Mouse (Mus musculus) stomach, embryonic 16.5 days (tissue): Measurements from ENCODE around the gene Arhgap9. TPM values are rescaled to one million over a fixed set of nuclear protein-coding genes. Genes with fewer than 3 reads are reported as not detected.
A peak's percentile ranks its signal among the peaks of the same experiment; 100 is the strongest.

Experiments used
- ATAC-seq: fragments of 200-750 bp; cut with Nextera tagmentation; 2 replicates; pipeline ENCODE4 v1.8.0; 2017; ENCODE audit warnings: moderate number of reproducible peaks, moderate TSS enrichment; ENCODE audit not compliant: insufficient read depth, low FRiP score
- H3K27ac ChIP-seq: fragments of 300-500 bp; sonication (generic); 2 replicates; pipeline ENCODE4 v1.5.1; 2014; ENCODE audit warnings: low read length
- H3K27me3 ChIP-seq: fragments of 300-500 bp; sonication (generic); 2 replicates; pipeline ENCODE4 v1.6.1; 2014; ENCODE audit warnings: low read length, control low read depth, mixed read lengths; ENCODE audit not compliant: control insufficient read depth, insufficient read depth
- H3K36me3 ChIP-seq: fragments of 300-500 bp; sonication (generic); 2 replicates; pipeline ENCODE4 v1.6.1; 2014; ENCODE audit warnings: low read length; ENCODE audit not compliant: control insufficient read depth, insufficient read depth
- H3K4me1 ChIP-seq: fragments of 300-500 bp; sonication (generic); 2 replicates; pipeline ENCODE4 v1.6.1; 2014; ENCODE audit warnings: low read length, control low read depth, mixed read lengths; ENCODE audit not compliant: control insufficient read depth, insufficient read depth
- H3K4me2 ChIP-seq: fragments of 300-500 bp; sonication (generic); 2 replicates; pipeline ENCODE4 v1.6.1; 2014; ENCODE audit warnings: low read depth, low read length, mixed read lengths
- H3K4me3 ChIP-seq: fragments of 300-500 bp; sonication (generic); replicated peaks from 2 replicates; pipeline ENCODE4 v1.5.1; 2014; ENCODE audit warnings: mild to moderate bottlenecking, low read length
- H3K9ac ChIP-seq: fragments of 300-500 bp; sonication (generic); 2 replicates; pipeline ENCODE4 v1.6.1; 2014; ENCODE audit warnings: low read length
- H3K9me3 ChIP-seq: fragments of 300-500 bp; sonication (generic); replicated peaks from 2 replicates; pipeline ENCODE4 v1.6.1; 2016; ENCODE audit warnings: low read length, control low read depth; ENCODE audit not compliant: control insufficient read depth
- WGBS: fragments of 180-500 bp; shearing (Covaris S2); extraction: QIAGEN DNeasy Blood & Tissue Kit; methylation state at CpG from one replicate; pipeline ENCODE4 v1.1.7; 2014; 5-methylcytosine and 5-hydroxymethylcytosine counted together
- polyA plus RNA-seq: library from polyadenylated mRNA; unstranded; fragments of >200 nt; fragmentation: Nextera tagmentation; extraction: Ambion mirVana; gene quantifications from 2 replicates; pipeline ENCODE4 v1.2.1, GENCODE M21; 2015

The Arhgap9 gene
- polyA plus RNA-seq, 1 experiment from 2014 or later: 6.6 TPM

DNA sequence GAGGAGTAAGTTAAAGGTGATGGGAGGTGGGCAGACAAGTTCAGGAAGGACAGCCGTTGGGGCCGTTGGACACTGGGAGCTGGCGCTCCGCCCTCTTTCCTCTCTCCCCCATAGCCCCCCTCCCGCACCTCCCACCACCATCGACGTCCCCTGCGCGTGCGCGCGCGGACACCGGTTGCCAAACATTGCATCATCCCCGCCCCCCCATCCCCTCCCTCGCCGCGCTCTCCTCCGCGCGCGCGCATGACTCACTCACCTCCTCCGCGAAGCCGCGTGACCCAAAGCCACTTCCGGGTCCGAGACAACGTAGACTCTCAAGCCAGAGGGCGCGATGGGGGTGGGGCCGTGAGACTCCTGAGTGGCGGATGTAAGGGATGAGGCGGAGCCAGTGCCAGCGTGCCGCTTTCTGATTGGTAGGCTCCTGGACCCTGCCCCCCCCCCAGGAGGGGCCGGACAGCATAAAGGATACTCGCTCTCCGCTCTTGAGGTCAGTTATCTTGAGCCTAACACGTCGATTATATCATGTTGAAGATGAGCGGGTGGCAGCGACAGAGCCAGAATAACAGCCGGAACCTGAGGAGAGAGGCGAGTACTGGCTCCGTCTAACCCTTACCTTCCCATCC, 31.3 kb upstream of the Arhgap9 start:
- ATAC-seq: peak; percentile 92
- H3K27me3 ChIP-seq: no peaks in the 10 kb centered on the region
- peak overlapping the region; percentile 73 for H3K4me2 ChIP-seq
- peaks cover 22% of the 10 kb centered on the region for H3K36me3 ChIP-seq
- H3K4me3 ChIP-seq: peak overlapping the region; percentile 63
- peak overlapping the region; percentile 100 for H3K27ac ChIP-seq
- H3K9me3 ChIP-seq: no peaks in the 10 kb centered on the region
- H3K9ac ChIP-seq: peak overlapping the region; percentile 74
- peaks cover 54% of the 10 kb centered on the region for H3K4me1 ChIP-seq
- WGBS: under 1% methylated on average over 47 of the region's 47 CpGs

DNA sequence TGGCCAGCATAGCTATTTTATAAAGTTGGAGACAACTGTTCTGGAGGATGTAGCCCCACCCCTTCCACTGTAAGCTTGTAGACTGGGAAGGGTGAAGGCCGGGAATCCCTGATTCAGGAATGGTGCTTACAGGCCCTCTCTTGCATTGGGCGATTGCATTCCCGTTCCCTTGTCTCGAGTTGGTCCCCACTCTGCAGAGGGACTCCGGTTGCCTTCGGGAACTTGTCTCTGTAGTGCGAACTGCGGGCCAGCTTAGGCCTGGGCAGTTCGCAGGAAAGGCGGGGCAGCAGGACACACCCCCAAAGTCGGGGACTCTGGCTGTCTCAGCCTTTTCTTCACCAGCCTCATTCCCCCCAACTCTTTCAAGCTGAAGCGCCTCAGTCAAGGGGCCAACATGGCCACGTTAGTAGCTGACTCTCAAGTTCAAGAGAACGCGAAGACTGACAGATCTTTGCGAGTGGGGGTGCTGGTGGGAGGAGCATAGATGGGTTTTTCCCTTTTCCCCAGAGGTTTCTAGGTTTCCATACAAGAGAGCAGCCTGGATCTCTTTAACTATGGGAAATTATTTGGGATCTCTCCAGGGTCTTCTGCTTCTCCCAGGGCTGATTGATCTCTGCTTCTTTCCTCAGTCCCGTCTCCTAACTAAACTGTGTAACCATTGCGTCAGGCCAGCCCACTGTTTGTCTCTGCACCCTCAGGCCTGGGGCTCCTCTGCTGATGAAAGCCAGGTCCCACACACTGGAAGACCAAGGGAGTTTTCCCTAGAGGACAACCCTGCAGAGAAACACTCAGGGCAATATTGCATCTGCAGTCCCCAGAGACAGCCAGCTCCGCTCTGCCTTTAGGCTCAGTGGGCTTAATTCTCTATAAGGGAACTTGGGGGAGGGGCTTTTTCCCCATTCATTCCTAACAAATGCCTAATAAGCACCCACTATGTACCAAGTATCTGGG, 30.6 kb upstream of the Arhgap9 start:
- Histone ChIP-seq H3K4me3 (peak overlapping the region; percentile 63), H3K9ac (peak overlapping the region; percentile 74), H3K4me1 (peaks cover 46% of the 10 kb centered on the region), H3K27ac (peak overlapping the region; percentile 89), H3K9me3 (no peaks in the 10 kb centered on the region), H3K27me3 (no peaks in the 10 kb centered on the region), H3K36me3 (peaks cover 22% of the 10 kb centered on the region), H3K4me2 (peak overlapping the region; percentile 73)
- peak; percentile 18 for ATAC-seq
- 2% methylated on average over 19 of the region's 19 CpGs for WGBS

GRCm38 (mm10) chr10:127291881-127292638, 29.7 kb upstream of the Arhgap9 start:
- ATAC-seq: no peak
- Histone ChIP-seq H3K27me3 (no peaks in the 10 kb centered on the region), H3K9ac (peak overlapping the region; percentile 74)

DNA sequence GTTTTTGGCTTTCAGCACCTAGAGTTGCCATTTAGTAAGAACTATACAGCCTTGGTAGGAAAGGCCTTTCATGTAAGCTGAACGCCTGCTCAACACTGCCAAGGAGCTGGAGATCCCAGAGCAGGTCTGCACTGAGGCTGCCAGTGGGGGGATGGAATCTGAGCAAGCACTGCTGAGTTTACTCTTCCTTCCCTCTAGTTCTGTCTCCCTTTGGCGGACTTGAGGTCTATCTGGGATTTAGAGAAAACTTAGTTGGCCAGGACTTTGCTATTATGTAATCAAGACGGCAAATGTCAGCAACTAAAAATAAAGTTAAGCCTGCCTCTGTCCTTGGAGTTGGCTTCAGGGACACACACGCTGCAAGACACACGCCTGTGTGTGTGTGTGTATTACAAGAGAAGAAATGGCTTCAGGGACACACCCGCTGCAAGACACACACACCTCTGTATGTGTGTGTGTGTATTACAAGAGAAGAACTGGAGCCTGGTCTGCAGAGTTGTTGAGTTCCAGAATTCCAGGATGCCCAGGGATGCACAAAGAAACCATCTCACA, 28.7 kb upstream of the Arhgap9 start:
- no peak overlapping the region for H3K27ac ChIP-seq
- H3K36me3 ChIP-seq: peaks cover 29% of the 10 kb centered on the region
- no peaks in the 10 kb centered on the region for H3K27me3 ChIP-seq
- no peaks in the 10 kb centered on the region for H3K9me3 ChIP-seq
- peak overlapping the region; percentile 27 for H3K4me2 ChIP-seq
- H3K9ac ChIP-seq: no peak overlapping the region
- no peak for ATAC-seq
- no peak overlapping the region for H3K4me3 ChIP-seq
- 52% methylated on average over 6 of the region's 6 CpGs for WGBS
- H3K4me1 ChIP-seq: peaks cover 29% of the 10 kb centered on the region

More at GRCm38 (mm10) chr10:127291881-127292638, 29.7 kb upstream of the Arhgap9 start:
- Histone ChIP-seq H3K4me3 (peak overlapping the region; percentile 63), H3K4me1 (peaks cover 38% of the 10 kb centered on the region), H3K27ac (peak overlapping the region; percentile 89; the same call in 1 of the 2 replicates), H3K36me3 (peaks cover 25% of the 10 kb centered on the region), H3K4me2 (peak overlapping the region; percentile 73), H3K9me3 (no peaks in the 10 kb centered on the region)
- 25% methylated on average over 5 of the region's 5 CpGs for WGBS

- H3K27ac ChIP-seq: no peak overlapping the region
- H3K4me2 ChIP-seq: no peak overlapping the region
- WGBS: 88% methylated on average over 3 of the region's 3 CpGs
- no peak overlapping the region for H3K4me3 ChIP-seq
- no peaks in the 10 kb centered on the region for H3K9me3 ChIP-seq
- peaks cover 29% of the 10 kb centered on the region for H3K4me1 ChIP-seq
- peaks cover 29% of the 10 kb centered on the region for H3K36me3 ChIP-seq
- no peak for ATAC-seq
- no peaks in the 10 kb centered on the region for H3K27me3 ChIP-seq
- no peak overlapping the region for H3K9ac ChIP-seq
Observed at GRCm38 (mm10) chr10:127293590-127294113, 28.1 kb upstream of the Arhgap9 start.

GRCm38 (mm10) chr10:127294895-127295510, 26.8 kb upstream of the Arhgap9 start:
- no peak for ATAC-seq

DNA sequence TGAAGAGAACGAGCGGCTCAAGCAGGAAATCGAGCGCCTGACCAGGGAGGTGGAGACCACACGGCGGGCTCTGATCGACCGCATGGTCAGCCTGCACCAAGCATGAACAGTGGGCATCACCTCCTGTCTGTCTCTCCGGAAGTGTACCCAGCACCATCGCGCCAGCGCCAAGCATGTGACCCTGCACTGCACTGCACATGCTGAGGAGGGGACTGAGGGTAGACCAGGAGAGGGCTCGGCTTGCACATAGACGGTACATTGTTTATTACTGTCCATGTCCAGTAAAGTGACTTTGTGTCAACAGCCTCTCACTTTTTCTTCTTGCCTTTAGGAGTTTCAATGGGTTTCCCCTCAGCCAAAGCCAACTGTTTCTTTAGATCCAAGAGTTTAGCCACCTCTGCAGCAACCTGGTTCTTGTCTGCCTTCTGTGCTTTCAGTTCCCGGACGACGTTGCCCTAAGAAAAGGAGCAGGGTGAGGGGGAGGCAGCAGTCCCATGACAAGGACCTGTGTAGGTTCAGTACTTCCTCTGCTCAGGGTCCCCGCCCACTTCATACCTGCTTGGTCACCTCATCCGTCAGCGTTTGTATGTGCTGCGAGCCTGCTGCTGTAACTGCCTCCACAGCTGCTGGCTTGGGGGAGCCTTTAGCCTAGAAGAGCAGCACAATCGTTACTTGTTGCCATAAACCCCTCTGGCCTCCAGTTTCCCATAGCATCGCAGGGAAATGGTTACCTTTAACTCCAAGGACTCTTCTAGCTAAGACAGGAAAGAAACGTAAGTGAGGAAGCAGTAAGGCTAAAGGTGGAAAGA, 25.6 kb upstream of the Arhgap9 start:
- 81% methylated on average over 24 of the region's 24 CpGs for WGBS
- H3K27me3 ChIP-seq: no peaks in the 10 kb centered on the region
- no peak overlapping the region for H3K4me2 ChIP-seq
- H3K9ac ChIP-seq: no peak overlapping the region
- ATAC-seq: no peak
- no peak overlapping the region for H3K4me3 ChIP-seq
- no peak overlapping the region for H3K27ac ChIP-seq
- peaks cover 31% of the 10 kb centered on the region for H3K36me3 ChIP-seq
- no peaks in the 10 kb centered on the region for H3K9me3 ChIP-seq
- peaks cover 23% of the 10 kb centered on the region for H3K4me1 ChIP-seq

More at GRCm38 (mm10) chr10:127294895-127295510, 26.8 kb upstream of the Arhgap9 start:
- no peak overlapping the region for H3K27ac ChIP-seq
- peaks cover 29% of the 10 kb centered on the region for H3K36me3 ChIP-seq
- no peaks in the 10 kb centered on the region for H3K9me3 ChIP-seq
- H3K4me3 ChIP-seq: no peak overlapping the region
- H3K4me2 ChIP-seq: no peak overlapping the region
- peaks cover 25% of the 10 kb centered on the region for H3K4me1 ChIP-seq
- no peaks in the 10 kb centered on the region for H3K27me3 ChIP-seq
- 92% methylated on average over 10 of the region's 10 CpGs for WGBS
- no peak overlapping the region for H3K9ac ChIP-seq
